Mouse (Mus musculus): Measurements from ENCODE around the gene Eefsec.

Eefsec gene

DNA sequence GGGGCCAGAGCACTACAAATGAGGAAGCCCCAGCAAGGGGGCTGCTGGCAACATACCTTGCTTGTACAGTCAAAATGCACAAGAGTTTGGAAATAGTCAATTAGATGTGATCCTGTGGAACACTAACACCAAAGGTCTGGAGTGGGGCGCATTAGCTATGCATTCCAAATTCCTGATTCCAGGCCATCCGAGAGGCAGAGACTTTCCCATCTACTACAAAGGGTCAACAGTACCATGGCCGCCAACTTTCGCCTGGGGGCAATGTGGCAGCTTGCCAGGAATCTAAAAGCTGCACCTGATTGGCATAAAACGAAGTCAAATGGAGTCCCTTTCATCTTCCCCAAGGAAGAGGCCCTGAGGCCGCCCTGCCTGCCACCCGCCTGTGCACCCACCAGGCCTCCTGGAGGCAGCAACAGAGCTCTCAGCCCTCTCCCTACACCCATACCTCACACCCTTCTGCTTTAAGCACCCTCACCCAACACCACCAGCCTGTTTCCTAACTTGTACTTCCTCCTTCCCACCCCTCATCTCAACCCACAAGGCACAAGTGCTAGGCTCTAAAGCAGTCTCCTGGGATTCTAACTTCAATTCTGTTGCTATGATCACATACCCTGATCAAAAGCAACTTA is 30.1 kb downstream of the Eefsec start:
- no peak for DNase-seq (ENCODE audit: low spot score in 2 of 2)

DNA sequence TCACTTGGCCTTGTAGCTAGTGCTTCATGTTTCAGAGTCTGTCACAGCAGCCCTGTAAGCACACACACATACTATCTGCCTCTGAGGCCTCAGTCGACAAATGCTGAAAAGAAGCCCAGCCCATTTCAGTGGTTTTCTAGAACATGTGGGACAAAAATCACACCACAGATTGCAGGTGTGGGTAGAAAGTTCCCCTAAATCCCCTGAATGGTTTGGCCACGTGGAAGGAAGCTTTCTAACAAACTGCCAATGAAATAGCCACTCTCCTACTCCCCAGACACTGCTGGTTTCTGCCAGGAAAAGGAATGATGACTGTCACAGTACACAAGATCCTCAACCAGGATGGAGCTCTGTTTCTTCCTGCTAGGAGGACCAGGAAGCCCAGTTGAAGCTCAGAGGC is 33.7 kb downstream of the Eefsec start:
- DNase-seq (ENCODE audit: low spot score in 2 of 2): no peak

DNA sequence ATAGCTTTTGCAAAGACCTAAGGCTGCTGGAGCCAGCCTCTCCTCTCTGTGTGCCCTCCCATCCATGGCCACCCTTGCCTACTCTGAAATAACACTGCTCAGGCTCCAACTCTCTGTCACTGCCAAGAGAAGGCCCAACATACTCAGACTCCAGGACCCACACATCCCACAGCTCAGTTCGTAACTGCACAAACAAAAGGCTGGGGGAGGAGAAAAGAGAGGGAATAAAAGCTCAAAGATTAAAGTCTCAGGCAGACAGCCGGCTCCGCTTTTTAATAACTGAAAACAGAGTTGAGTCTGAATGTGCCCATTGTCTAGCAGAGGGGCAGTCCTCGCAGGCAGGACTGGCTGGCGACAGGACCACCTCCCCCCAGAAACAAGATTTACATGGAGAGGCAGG is 36.8 kb downstream of the Eefsec start:
- no peak for DNase-seq (ENCODE audit: low spot score in 2 of 2)

DNA sequence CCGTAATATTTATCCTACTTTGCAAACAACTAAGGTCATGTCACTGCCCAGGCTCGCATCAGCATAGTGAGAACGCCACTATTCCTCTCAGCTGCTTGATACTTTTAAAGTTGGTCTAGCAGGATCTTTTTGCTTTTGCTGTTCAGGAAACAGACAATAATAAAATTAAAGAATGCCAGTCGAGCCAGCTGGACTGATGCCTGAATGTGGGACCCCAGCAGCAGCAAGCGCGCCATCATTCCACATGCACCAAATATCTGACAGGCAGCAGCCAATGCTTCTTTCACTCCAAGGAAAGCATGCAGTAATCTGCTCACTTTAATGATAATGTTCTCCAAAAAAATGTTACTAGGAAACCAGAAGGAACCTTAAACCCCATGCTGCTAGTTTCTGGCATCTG is 45.9 kb downstream of the Eefsec start:
- DNase-seq (ENCODE audit: low spot score in 2 of 2): no peak

DNA sequence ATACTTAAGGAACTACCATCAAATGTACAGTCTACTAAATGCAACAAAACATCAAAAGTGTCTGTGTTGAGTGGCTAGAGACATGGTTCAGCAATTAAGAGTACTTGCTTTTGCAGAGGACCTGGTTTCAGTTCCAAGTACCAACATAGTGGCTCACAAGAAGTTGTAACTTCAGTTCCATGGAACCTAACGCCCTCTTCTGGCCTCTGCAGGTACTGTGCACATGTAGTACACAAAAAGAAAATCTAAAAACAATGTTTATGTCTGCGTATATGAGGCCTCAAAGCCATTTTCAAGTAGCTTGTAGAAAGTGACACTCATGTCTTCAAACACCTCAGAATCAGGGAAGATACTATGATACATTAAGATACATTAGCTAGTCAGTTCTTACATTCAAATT is 48.4 kb downstream of the Eefsec start:
- DNase-seq (ENCODE audit: low spot score in 2 of 2): no peak

DNA sequence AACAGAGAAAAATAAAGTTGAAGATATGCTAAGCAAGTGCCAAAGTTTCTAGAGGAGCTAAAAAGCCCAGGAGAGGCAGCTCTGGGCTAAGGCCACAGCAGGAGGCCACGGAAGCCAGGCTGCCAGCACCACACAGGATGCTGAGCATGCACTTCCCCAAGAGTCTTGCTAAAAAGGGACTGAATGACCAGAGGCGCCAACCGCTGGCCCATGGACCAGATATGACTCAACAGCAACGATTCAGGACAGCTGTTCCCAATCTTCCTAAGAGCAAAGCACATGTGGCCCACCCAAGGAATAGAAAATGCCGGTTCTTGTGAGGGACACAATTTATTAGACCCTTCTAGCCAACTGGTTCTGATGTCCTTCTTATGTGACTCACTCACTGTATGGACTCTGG is 57.4 kb downstream of the Eefsec start:
- no peak for DNase-seq (ENCODE audit: low spot score in 2 of 2)

DNA sequence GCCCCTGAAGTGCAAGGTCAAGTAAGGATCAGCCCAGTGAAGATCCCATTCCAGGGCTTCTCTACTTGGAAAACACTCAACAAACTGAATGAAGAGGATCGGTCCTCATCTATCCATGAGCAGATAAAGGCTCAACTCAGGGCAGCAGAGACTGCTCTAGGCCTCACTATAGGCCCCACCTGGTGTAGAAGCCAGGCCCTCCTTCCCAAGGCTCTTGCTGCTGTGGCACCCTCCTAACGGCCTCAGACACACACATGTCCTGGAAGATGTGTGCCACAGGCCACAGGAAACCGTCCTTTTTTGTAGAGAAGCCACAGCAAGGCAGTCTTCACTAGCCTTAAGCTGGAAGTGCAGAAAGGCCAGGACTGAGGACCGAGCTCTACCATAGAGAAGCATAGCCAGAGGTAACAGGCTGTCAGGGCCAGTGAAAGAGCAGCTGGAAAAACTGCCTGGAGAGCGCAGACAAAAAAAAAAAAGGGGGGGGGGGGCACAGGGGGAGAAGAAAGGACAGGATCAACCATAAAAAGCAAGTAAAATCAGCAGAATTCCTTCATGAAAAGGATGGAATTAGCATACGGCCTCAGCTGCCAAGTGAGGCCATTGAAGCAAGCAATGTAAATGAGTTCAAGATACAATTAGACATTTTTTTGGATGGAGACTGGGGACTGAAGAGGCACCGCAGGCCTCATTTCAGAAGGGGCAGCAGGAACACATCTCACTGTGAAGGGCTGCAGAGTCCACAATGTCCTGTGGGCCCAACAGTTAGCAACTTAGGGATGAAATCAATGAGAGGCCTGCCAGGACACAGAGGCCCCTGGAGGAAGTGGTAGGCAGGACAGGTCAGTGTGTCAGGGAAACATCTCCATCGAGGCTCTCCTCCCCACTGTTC is 58.3 kb downstream of the Eefsec start:
- DNase-seq (ENCODE audit: low spot score in 2 of 2): no peak

DNA sequence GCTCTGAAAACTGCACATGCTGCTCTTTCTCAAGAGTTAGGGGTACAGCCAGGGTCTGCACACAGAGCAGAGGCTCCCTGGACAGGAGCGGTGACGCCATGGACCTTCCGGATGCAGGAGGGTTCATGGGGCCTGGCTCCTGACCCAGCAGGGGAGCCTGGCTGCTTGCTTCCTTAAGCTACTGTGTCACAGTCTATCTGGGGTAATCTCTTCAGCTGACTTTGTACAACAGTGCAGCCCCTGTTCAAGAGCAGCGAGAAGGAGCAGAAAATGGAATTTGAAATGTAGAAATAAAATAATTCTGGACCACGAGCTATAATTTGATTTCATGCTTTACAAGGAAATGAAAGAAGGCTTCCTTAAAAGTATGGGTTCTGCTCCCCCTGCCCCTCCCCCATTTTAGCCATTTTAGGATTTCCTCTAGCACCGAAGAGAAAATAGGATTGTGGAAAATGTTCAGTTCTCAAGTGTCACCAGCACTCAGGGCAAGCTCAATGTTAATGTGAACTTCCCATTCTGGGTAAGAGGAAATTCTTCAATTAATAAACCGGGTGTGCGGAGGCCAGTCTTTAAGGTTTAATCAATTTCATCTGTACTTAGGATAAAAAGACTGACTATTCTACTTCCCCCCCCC is 61.8 kb downstream of the Eefsec start:
- DNase-seq (ENCODE audit: low spot score in 2 of 2): no peak

DNA sequence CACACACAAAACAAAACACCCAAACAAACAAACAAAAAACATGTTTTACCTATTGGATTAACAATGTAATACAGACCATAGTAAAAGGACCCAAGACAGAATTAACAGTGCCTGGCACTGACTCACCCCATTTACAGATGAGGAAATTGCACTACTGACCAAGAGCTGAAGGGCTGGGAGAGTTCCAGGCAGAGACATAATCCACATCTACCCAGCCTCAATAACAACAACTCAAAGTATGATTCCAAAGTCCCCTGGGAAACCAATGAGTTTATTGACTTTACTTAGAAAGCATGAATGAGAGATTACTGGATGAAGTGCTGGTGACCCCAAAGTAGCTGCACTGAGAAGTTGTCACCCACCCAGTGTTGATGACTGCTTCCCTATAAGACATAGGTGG is 62.6 kb downstream of the Eefsec start:
- no peak for DNase-seq (ENCODE audit: low spot score in 2 of 2)

DNA sequence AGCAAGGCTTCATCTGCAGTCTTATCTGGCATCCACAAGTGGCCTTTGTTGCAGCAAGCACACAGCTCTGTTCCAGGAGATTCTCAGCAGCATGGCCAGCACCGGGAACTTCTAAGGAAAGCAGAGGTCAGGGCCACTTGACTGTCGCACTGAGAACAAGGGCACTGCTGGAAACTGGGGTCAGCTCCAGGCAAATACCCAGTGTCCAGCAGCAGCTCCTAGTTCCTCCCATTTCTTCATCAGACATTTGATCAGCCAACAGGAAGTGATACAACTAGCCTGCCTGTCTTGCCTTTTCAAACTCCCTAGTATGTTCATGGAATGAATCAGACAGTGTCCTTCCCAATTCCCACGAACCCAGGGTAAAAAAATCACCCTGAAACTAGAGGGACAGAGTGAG is 66.6 kb downstream of the Eefsec start:
- no peak for DNase-seq (ENCODE audit: low spot score in 2 of 2)

DNA sequence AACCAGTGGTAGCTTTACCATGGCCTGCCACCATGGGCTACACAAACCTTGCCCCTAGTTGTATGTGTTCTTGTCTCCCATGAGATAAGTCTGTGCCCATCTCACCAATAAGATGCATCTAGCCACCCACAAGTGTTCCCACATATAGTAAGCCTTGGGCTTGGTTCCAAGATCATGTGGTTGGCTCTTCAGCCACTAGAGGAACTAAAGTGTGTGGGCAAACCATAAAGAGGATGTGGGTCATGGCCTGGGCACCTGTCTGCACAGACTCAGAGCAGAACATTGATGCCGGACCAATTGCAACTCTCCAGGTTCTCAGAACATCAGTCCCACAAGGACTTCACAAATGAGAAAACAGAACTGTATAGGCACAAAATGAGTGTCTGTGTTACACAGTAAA is 67.5 kb downstream of the Eefsec start:
- no peak for DNase-seq (ENCODE audit: low spot score in 2 of 2)

DNA sequence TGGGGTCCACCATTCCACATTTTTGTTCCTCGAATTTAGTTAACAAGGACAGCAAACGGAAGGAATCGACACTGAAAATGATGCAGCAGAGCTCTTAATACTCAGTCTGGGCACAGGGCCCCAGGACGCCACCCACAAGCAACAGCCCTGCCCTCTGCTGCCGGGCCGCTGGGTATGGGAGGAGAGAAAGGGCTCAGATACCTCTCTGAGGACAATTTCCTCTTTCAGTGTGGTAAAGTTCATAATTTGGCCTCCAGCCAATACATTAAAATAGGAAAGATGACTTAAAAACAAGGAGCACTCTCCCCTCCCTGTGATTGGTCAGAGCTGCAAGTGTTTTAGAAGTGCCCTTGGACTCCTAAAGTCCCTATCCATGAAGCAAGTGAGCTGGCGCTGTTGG is 72.1 kb downstream of the Eefsec start:
- DNase-seq (ENCODE audit: low spot score in 2 of 2): no peak

DNA sequence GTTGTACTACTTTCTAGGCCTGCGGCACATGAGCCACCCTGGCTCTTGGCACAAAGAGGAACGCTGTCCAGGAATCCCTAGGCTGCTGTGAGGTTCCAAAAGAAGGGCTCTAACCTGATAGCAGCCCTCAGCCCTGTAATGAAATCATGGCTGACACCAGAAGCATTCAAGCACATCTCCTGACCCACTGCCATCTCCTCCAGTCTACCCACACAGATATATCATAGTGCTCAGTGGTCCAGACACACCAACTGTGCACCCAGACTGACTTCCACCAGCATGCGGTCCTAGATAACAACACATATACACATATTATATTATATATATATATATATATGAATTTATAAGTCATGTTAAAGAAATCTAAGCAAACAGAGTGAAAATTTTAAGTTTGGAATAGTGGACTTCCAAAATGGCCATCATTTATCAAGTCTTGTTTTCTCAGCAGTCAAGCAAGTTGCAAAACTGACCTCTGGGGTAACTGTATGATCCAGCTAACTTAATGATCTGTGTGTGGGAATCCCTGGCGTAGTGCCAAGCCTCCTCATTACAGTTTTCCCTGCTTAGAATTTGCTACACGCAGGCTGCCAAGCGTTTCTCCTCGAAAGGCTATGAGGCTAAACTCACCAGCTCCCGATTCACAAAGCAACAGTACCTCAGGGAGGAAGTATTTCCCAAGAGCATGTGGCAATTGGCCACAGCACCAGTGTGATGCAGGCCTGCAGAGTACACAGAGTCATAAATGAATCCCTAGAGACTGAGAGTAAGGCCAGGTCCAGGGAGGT is 76.3 kb downstream of the Eefsec start:
- no peak for DNase-seq (ENCODE audit: low spot score in 2 of 2)

DNA sequence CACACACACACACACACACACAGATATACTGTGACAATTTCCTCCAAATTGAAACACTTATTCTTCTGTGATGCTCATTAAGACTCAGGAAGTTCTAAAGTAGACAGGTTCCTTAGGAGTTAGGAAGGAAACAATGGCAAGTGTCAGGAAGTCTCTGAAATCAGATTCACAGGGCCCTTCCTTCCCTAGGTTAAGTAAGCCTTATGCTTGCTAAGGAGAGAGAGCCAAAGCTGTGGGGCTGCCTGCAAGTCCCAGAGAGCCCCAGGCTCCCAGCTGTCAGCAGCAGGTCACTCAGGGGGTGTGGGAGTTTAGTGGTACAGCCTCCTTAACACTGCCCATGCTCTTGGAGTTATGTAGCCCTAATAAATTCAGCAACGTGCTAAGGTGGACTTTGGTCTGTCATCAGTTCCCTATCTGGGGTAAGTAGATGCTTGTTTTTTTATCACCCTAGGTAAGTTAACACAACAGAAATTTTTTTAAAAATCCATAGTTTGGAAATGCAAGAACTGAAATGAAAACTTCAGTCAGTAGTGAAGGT is 82.8 kb downstream of the Eefsec start:
- no peak for DNase-seq (ENCODE audit: low spot score in 2 of 2)

DNA sequence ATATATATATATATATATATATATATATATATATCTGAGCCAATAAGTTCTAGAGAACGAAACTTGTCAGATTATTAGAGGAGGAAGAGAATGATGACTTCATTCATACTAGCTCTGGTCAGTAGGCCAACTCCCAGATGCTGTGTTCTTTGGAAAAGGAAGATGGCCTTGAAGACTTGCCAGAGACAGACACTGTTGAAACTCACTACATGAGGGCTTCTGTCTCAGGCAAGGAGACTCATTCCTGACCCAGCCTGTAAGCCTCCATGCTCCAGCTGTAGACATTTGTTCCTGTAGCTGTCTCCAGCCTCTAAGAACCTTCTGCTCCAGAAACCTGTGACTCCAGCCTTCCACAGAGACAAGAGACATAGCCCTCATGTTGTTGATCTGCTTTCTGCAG is 85.2 kb downstream of the Eefsec start:
- no peak for DNase-seq (ENCODE audit: low spot score in 2 of 2)

DNA sequence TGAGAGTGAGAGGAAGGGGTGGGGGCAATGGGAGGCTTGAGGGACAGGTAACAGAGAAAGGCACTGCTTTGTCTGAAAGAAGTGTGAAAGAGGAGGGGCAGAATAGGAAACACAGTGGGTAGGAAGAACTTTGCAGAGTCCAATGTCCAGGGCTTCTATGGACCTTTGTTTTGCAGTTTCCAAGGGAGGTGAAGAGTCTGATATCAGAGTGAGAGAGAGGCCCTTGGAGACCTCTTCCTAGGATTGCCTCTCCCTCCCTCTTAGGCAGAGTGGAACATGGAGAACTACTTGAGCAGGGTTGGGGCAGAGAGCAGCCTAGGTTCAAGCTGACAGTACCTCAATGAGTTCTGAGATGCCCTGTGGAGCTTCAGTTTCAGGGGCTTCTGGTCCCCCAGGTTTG is 88.1 kb downstream of the Eefsec start:
- no peak for DNase-seq (ENCODE audit: low spot score in 2 of 2)

DNA sequence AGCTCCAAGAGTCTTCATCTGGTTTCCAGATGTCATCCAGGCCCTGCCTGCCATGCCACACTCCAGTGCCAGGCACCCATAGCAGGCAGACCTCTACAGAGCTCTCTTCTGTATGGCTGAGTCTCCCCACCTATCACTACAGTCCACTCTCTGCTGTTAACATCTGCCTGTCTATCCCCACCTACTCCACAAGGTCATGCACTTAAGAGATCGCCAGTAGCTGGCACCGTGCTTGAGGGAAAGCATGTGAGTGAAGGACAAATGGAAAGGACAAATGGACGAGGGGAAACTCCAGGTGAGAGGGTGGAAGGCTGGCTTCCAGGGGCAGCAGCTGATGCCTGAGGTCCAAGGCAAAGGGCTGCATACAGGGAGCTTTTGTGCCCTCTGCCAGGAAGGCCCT is 90.5 kb downstream of the Eefsec start:
- DNase-seq (ENCODE audit: low spot score in 2 of 2): no peak

DNA sequence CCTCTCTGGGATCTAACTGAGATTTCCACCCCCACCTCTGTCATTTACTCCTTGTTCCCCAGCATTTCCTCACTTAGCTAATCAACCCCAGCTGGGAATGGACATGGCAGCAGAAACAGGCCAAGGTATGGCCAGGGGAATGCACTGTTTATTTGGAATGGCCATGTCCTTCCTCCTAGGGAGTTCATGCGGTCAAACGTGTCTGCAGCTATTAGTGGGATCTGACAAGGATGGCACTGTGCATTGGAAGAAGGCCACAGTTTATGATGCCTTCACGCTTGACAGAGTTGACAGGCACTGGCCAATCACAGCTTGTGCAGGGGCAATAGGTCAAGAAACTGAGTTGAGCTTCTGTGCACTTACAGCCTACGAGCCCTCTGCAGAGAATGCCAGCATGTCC is 93.8 kb downstream of the Eefsec start:
- no peak for DNase-seq (ENCODE audit: low spot score in 2 of 2)

DNA sequence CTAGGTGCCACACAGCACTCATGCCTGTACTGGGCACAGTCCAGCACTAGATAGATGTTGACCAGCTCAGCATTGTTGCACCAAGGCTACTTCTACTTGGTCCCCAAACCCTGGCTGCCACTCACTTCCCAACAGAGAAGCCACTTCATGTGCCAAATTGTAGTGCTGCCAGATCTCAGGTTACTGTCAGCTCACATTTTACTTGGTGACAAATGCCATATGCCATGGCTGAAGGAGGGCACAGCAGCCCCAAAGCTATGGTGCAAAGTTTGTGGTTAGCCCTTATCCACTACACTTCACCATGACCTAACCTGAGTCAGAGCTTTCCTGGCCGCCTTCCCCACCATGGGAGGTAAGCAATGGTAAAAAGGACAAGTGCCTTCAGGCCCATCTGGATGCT is 99.6 kb downstream of the Eefsec start:
- no peak for DNase-seq (ENCODE audit: low spot score in 2 of 2)

DNA sequence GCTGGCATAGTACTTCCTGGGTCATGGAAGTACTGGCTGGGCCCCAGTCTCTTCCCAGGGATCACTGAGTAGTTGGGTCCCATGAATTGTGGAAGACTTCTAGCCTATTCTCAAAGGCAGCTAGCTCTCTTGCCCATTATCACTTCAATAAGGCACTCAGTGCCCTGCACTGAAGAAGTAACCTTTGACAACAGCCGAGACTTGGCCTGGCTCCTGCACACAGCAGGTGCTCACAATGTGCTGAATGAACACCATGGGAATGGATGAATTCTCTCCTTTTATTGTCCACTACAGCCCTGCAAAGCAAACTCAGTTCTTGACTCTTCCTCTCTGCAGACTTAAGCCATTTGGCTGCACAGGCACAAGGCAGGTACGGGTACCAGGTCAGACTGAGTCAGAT is 101.0 kb downstream of the Eefsec start:
- no peak for DNase-seq (ENCODE audit: low spot score in 2 of 2)

DNA sequence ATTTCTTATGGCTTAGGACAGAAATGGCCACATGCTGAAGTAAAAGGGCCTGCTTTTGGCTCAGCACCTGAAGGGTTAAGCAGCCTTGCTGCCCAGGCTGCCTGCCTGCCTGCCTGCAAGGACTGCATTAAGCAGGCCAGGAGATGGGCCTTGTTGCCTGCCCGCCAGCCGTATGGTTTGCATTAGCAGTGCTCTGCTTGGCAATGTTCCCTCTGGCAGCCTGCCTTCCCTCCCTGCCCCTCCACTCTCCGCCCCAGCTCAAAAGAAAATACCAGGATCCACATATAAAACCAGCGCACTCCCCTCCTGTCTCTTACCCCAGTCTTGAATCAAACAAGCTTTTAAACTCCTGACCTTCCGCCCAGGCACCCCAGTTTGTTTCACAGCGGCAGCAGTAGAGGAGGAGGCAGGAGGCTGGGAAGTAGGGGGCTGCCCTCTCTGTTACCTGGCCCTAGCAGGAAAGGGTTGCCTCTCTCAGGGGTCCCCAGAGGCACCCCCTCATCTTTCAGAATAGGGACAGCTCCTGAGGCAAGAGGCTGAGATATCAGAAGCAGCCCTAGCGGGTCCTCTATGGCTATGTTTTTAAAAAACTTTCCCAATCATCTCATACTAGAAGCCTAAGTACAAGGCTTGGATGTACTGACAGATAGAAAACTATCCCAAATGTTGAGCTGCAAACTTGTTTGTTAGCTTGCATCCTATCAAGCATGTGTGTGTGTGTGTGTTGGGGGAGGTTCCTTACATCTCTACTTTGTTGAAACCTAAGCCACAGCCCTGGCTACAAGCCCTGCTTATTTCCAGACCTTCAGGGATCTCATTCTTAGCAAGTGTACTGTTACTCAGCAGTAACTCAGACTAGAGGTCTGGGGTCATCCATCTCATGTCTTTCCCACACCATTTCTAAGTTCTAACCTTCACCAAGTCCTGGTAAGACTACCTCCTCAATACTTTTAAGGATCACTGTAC is 102.6 kb downstream of the Eefsec start:
- peak; percentile 52 to 68 for DNase-seq (ENCODE audit: low spot score in 2 of 2)

Measured in frontal cortex, postnatal 10 days (tissue).